Mouse (Mus musculus) intestine, embryonic 14.5 days (tissue): ENCODE results near the gene Cped1. TPM values are rescaled to one million over a fixed set of nuclear protein-coding genes. Genes with fewer than 3 reads are reported as not detected.

Experiments
- ATAC-seq: fragments of 200-750 bp; cut with Nextera tagmentation; replicated peaks from 2 replicates; pipeline ENCODE4 v1.8.0; 2017; ENCODE audit warnings: low read depth, moderate number of reproducible peaks, moderate TSS enrichment, moderate library complexity; ENCODE audit not compliant: low FRiP score, low TSS enrichment
- DNase-seq: peaks from one replicate; pipeline ENCODE4 v3.0.0-alpha.2; 2018; ENCODE audit warnings: low spot score
- H3K27ac ChIP-seq: fragments of 300-500 bp; sonication (generic); 2 replicates; pipeline ENCODE4 v1.5.1; 2014; ENCODE audit warnings: low read depth, mild to moderate bottlenecking, control low read depth
- H3K27me3 ChIP-seq: fragments of 300-500 bp; sonication (generic); replicated peaks from 2 replicates; pipeline ENCODE4 v1.6.1; 2014; ENCODE audit warnings: low read length, control low read depth; ENCODE audit not compliant: control insufficient read depth, insufficient read depth
- H3K36me3 ChIP-seq: fragments of 300-500 bp; sonication (generic); 2 replicates; pipeline ENCODE4 v1.6.1; 2014; ENCODE audit warnings: low read length, control low read depth; ENCODE audit not compliant: control insufficient read depth, insufficient read depth
- H3K4me1 ChIP-seq: fragments of 300-500 bp; sonication (generic); replicated peaks from 2 replicates; pipeline ENCODE4 v1.6.1; 2014; ENCODE audit warnings: low read length, control low read depth, mixed read lengths; ENCODE audit not compliant: control insufficient read depth, insufficient read depth
- H3K4me2 ChIP-seq: fragments of 300-500 bp; sonication (generic); 2 replicates; pipeline ENCODE4 v1.6.1; 2014; ENCODE audit warnings: low read length
- H3K4me3 ChIP-seq: fragments of 300-500 bp; sonication (generic); 2 replicates; pipeline ENCODE4 v1.5.1; 2014; ENCODE audit warnings: low read depth, low read length, control low read depth, mixed read lengths
- H3K9ac ChIP-seq: fragments of 300-500 bp; sonication (generic); 2 replicates; pipeline ENCODE4 v1.6.1; 2014; ENCODE audit warnings: mild to moderate bottlenecking, low read length
- H3K9me3 ChIP-seq: fragments of 300-500 bp; sonication (generic); 2 replicates; pipeline ENCODE4 v1.6.1; 2016; ENCODE audit warnings: low read length, control low read depth; ENCODE audit not compliant: control insufficient read depth
- WGBS: fragments of 180-500 bp; shearing (Covaris S2); extraction: QIAGEN DNeasy Blood & Tissue Kit; methylation state at CpG from one replicate; pipeline ENCODE4 v1.1.7; 2014; 5-methylcytosine and 5-hydroxymethylcytosine counted together
- polyA plus RNA-seq: library from polyadenylated mRNA; unstranded; fragments of >200 nt; fragmentation: Nextera tagmentation; extraction: Ambion mirVana; gene quantifications from 2 replicates; pipeline ENCODE4 v1.2.1, GENCODE M21; 2014

Cped1 gene
- polyA plus RNA-seq, 1 experiment from 2014 or later = 35.5 TPM

- no peak overlapping the region for H3K4me2 ChIP-seq
- no peak overlapping the region for H3K27ac ChIP-seq
- H3K4me1 ChIP-seq = peaks cover 5% of the 10 kb centered on the region; the same call in 1 of the 2 replicates
- H3K4me3 ChIP-seq = no peak overlapping the region
- ATAC-seq = no peak
- no peaks in the 10 kb centered on the region for H3K27me3 ChIP-seq
- peaks cover 5% of the 10 kb centered on the region; the same call in 1 of the 2 replicates for H3K36me3 ChIP-seq
- 64% methylated on average over 5 of the region's 5 CpGs for WGBS
- no peaks in the 10 kb centered on the region for H3K9me3 ChIP-seq
- no peak for DNase-seq
- no peak overlapping the region for H3K9ac ChIP-seq
Measured at GRCm38 (mm10) chr6:22093792-22094191, 108.1 kb downstream of the Cped1 start.

GRCm38 (mm10) chr6:22097709-22098108 is 112.0 kb downstream of the Cped1 start:
- Histone ChIP-seq H3K9ac (no peak overlapping the region), H3K4me3 (no peak overlapping the region), H3K4me2 (no peak overlapping the region), H3K27ac (no peak overlapping the region), H3K27me3 (no peaks in the 10 kb centered on the region), H3K4me1 (peaks cover 5% of the 10 kb centered on the region; the same call in 1 of the 2 replicates), H3K36me3 (no peaks in the 10 kb centered on the region), H3K9me3 (no peaks in the 10 kb centered on the region)
- no peak for DNase-seq
- WGBS = 33% methylated on average over 2 of the region's 2 CpGs
- ATAC-seq = no peak

GRCm38 (mm10) chr6:22099832-22100231 is 114.1 kb downstream of the Cped1 start:
- H3K4me3 ChIP-seq = no peak overlapping the region
- peaks cover 5% of the 10 kb centered on the region; the same call in 1 of the 2 replicates for H3K4me1 ChIP-seq
- no peak overlapping the region for H3K4me2 ChIP-seq
- 81% methylated on average over 5 of the region's 5 CpGs for WGBS
- H3K36me3 ChIP-seq = no peaks in the 10 kb centered on the region
- DNase-seq (no peak), ATAC-seq (no peak)
- no peak overlapping the region for H3K9ac ChIP-seq
- H3K9me3 ChIP-seq = no peaks in the 10 kb centered on the region
- no peak overlapping the region for H3K27ac ChIP-seq
- no peaks in the 10 kb centered on the region for H3K27me3 ChIP-seq

- no peak overlapping the region for H3K27ac ChIP-seq
- H3K4me1 ChIP-seq = no peaks in the 10 kb centered on the region
- H3K4me3 ChIP-seq = no peak overlapping the region
- no peak for ATAC-seq
- H3K9me3 ChIP-seq = no peaks in the 10 kb centered on the region
- no peaks in the 10 kb centered on the region for H3K36me3 ChIP-seq
- H3K9ac ChIP-seq = no peak overlapping the region
- no peaks in the 10 kb centered on the region for H3K27me3 ChIP-seq
- no peak overlapping the region for H3K4me2 ChIP-seq
- 73% methylated on average over 3 of the region's 3 CpGs for WGBS
- DNase-seq = no peak
Measured at GRCm38 (mm10) chr6:22101939-22102338, 116.2 kb downstream of the Cped1 start.

GRCm38 (mm10) chr6:22102752-22103151 is 117.0 kb downstream of the Cped1 start:
- H3K4me2 ChIP-seq = no peak overlapping the region
- H3K9ac ChIP-seq = no peak overlapping the region
- ATAC-seq (peak; percentile 60), DNase-seq (no peak)
- 76% methylated on average over 4 of the region's 4 CpGs for WGBS
- H3K36me3 ChIP-seq = no peaks in the 10 kb centered on the region
- no peak overlapping the region for H3K4me3 ChIP-seq
- H3K27ac ChIP-seq = no peak overlapping the region
- no peaks in the 10 kb centered on the region for H3K4me1 ChIP-seq
- H3K27me3 ChIP-seq = no peaks in the 10 kb centered on the region
- H3K9me3 ChIP-seq = no peaks in the 10 kb centered on the region

GRCm38 (mm10) chr6:22103713-22104112 is 118.0 kb downstream of the Cped1 start:
- Histone ChIP-seq H3K36me3 (no peaks in the 10 kb centered on the region), H3K4me3 (no peak overlapping the region), H3K4me2 (no peak overlapping the region), H3K9ac (no peak overlapping the region), H3K27me3 (no peaks in the 10 kb centered on the region), H3K4me1 (no peaks in the 10 kb centered on the region), H3K9me3 (no peaks in the 10 kb centered on the region), H3K27ac (no peak overlapping the region)
- DNase-seq (no peak), ATAC-seq (no peak)
- 89% methylated on average over 3 of the region's 3 CpGs for WGBS

GRCm38 (mm10) chr6:22104211-22104610 is 118.5 kb downstream of the Cped1 start:
- DNase-seq (no peak), ATAC-seq (no peak)
- 31% methylated on average over 8 of the region's 8 CpGs for WGBS
- H3K36me3 ChIP-seq = no peaks in the 10 kb centered on the region
- H3K4me2 ChIP-seq = no peak overlapping the region
- no peaks in the 10 kb centered on the region for H3K27me3 ChIP-seq
- no peaks in the 10 kb centered on the region for H3K4me1 ChIP-seq
- no peak overlapping the region for H3K9ac ChIP-seq
- H3K4me3 ChIP-seq = no peak overlapping the region
- H3K9me3 ChIP-seq = no peaks in the 10 kb centered on the region
- no peak overlapping the region for H3K27ac ChIP-seq

GRCm38 (mm10) chr6:22114079-22114478 is 128.4 kb downstream of the Cped1 start:
- Histone ChIP-seq H3K27me3 (no peaks in the 10 kb centered on the region), H3K9me3 (no peaks in the 10 kb centered on the region), H3K36me3 (no peaks in the 10 kb centered on the region), H3K4me2 (no peak overlapping the region), H3K27ac (no peak overlapping the region), H3K4me1 (0 out of 2 replicates have a peak, but pooled peaks cover 3% of the 10 kb centered on the region), H3K9ac (no peak overlapping the region), H3K4me3 (no peak overlapping the region)
- DNase-seq (no peak), ATAC-seq (no peak)
- 70% methylated on average over 6 of the region's 6 CpGs for WGBS

GRCm38 (mm10) chr6:22116679-22117078 is 131.0 kb downstream of the Cped1 start:
- no peak for DNase-seq
- WGBS = 88% methylated on average over 1 of the region's 1 CpGs
- H3K9me3 ChIP-seq = no peaks in the 10 kb centered on the region

More at GRCm38 (mm10) chr6:22116679-22117078, 131.0 kb downstream of the Cped1 start:
- Histone ChIP-seq H3K27ac (no peak overlapping the region), H3K27me3 (no peaks in the 10 kb centered on the region), H3K4me2 (no peak overlapping the region), H3K4me1 (0 out of 2 replicates have a peak, but pooled peaks cover 3% of the 10 kb centered on the region), H3K36me3 (no peaks in the 10 kb centered on the region), H3K9ac (no peak overlapping the region), H3K4me3 (no peak overlapping the region)
- no peak for ATAC-seq
